Mouse (Mus musculus): Measurements from ENCODE around the gene Aldob. TPM values are rescaled to one million over a fixed set of nuclear protein-coding genes. Genes with fewer than 3 reads are reported as not detected.
A peak's percentile ranks its signal among the peaks of the same experiment; 100 is the strongest.
"Not testable (repeated sequence)": the region's sequence is repeated elsewhere in the genome, so short reads cannot be mapped to it uniquely, and the experiment has no call there.

The Aldob gene
- polyA plus RNA-seq, 1 experiment from 2014 or later: not detected

- Histone ChIP-seq H3K9ac (no peak overlapping the region), H3K9me3 (peaks cover 8% of the 10 kb centered on the region), H3K4me3 (no peak overlapping the region), H3K4me2 (no peak overlapping the region), H3K27me3 (no peaks in the 10 kb centered on the region), H3K4me1 (no peaks in the 10 kb centered on the region), H3K36me3 (peaks cover 24% of the 10 kb centered on the region), H3K27ac (no peak overlapping the region)
- WGBS: 84% methylated on average over 3 of the region's 3 CpGs
- ATAC-seq (ENCODE audit: insufficient number of reproducible peaks, insufficient read depth, low FRiP score, low TSS enrichment, low read depth): no peak
These were observed 14.3 kb downstream of the Aldob start for GRCm38 (mm10) chr4:49535036-49535435.

GRCm38 (mm10) chr4:49522576-49522975 is 26.8 kb downstream of the Aldob start:
- no peaks in the 10 kb centered on the region for H3K9me3 ChIP-seq
- no peak overlapping the region for H3K4me3 ChIP-seq
- peak overlapping the region; percentile 59; the same call in 1 of the 2 replicates for H3K4me2 ChIP-seq
- H3K27me3 ChIP-seq: no peaks in the 10 kb centered on the region
- peaks cover 15% of the 10 kb centered on the region for H3K4me1 ChIP-seq
- no peak for ATAC-seq (ENCODE audit: insufficient number of reproducible peaks, insufficient read depth, low FRiP score, low TSS enrichment, low read depth)
- WGBS: 86% methylated on average over 9 of the region's 9 CpGs
- H3K36me3 ChIP-seq: peaks cover 47% of the 10 kb centered on the region
- no peak overlapping the region for H3K27ac ChIP-seq
- H3K9ac ChIP-seq: no peak overlapping the region

- H3K36me3 ChIP-seq: peaks cover 46% of the 10 kb centered on the region
- WGBS: under 1% methylated on average over 17 of the region's 17 CpGs
- ATAC-seq (ENCODE audit: insufficient number of reproducible peaks, insufficient read depth, low FRiP score, low TSS enrichment, low read depth): peak; percentile 22; the same call in 1 of the 2 replicates
- H3K9ac ChIP-seq: peak overlapping the region; percentile 82
- peaks cover 15% of the 10 kb centered on the region for H3K4me1 ChIP-seq
- H3K27ac ChIP-seq: no peak overlapping the region
- H3K27me3 ChIP-seq: no peaks in the 10 kb centered on the region
- H3K4me3 ChIP-seq: peak overlapping the region; percentile 73
- H3K4me2 ChIP-seq: peak overlapping the region; percentile 59
- no peaks in the 10 kb centered on the region for H3K9me3 ChIP-seq
These were observed 28.0 kb downstream of the Aldob start for GRCm38 (mm10) chr4:49521346-49521745.

GRCm38 (mm10) chr4:49520572-49521340 is 28.6 kb downstream of the Aldob start, which contains the start of the genes Mrpl50 and Zfp189:
Mrpl50 (minus strand) TSS chr4:49521093.
Zfp189 (plus strand) TSS chr4:49521176.
- Histone ChIP-seq H3K9ac (peak within 1 kb of the TSS; percentile 82), H3K9me3 (no peaks in the 10 kb centered on the region), H3K27ac (peak within 1 kb of the TSS; percentile 82), H3K4me3 (peak within 1 kb of the TSS; percentile 73), H3K27me3 (no peaks in the 10 kb centered on the region), H3K36me3 (peaks cover 42% of the 10 kb centered on the region), H3K4me1 (peaks cover 15% of the 10 kb centered on the region), H3K4me2 (peak within 1 kb of the TSS; percentile 65)
- WGBS: under 1% methylated on average over 41 of the region's 41 CpGs
- peak; percentile 99 for ATAC-seq (ENCODE audit: insufficient number of reproducible peaks, insufficient read depth, low FRiP score, low TSS enrichment, low read depth)

- WGBS: 71% methylated on average over 5 of the region's 5 CpGs
- no peak for ATAC-seq (ENCODE audit: insufficient number of reproducible peaks, insufficient read depth, low FRiP score, low TSS enrichment, low read depth)
These were observed 29.9 kb downstream of the Aldob start for GRCm38 (mm10) chr4:49519476-49519875.

GRCm38 (mm10) chr4:49514441-49514840 is 34.9 kb downstream of the Aldob start:
- H3K9me3 ChIP-seq: no peaks in the 10 kb centered on the region
- H3K4me2 ChIP-seq: no peak overlapping the region
- no peak overlapping the region for H3K27ac ChIP-seq
- H3K27me3 ChIP-seq: no peaks in the 10 kb centered on the region
- no peak overlapping the region for H3K9ac ChIP-seq
- WGBS: 93% methylated on average over 6 of the region's 6 CpGs
- H3K36me3 ChIP-seq: peaks cover 40% of the 10 kb centered on the region
- ATAC-seq (ENCODE audit: insufficient number of reproducible peaks, insufficient read depth, low FRiP score, low TSS enrichment, low read depth): no peak
- peaks cover 2% of the 10 kb centered on the region; the same call in 1 of the 2 replicates for H3K4me1 ChIP-seq
- no peak overlapping the region for H3K4me3 ChIP-seq

More at GRCm38 (mm10) chr4:49519476-49519875, 29.9 kb downstream of the Aldob start:
- Histone ChIP-seq H3K9me3 (no peaks in the 10 kb centered on the region), H3K4me1 (peaks cover 15% of the 10 kb centered on the region), H3K27ac (no peak overlapping the region), H3K9ac (no peak overlapping the region), H3K4me3 (0 out of 2 replicates have a peak overlapping the region, but pooled peaks have one; percentile 11), H3K4me2 (peak overlapping the region; percentile 65), H3K27me3 (no peaks in the 10 kb centered on the region), H3K36me3 (peaks cover 35% of the 10 kb centered on the region)

- Histone ChIP-seq H3K9ac (no peak overlapping the region), H3K9me3 (no peaks in the 10 kb centered on the region), H3K4me3 (no peak overlapping the region), H3K27me3 (no peaks in the 10 kb centered on the region), H3K36me3 (peaks cover 32% of the 10 kb centered on the region), H3K4me1 (no peaks in the 10 kb centered on the region), H3K27ac (no peak overlapping the region), H3K4me2 (no peak overlapping the region)
- 31% methylated on average over 4 of the region's 4 CpGs for WGBS
- no peak for ATAC-seq (ENCODE audit: insufficient number of reproducible peaks, insufficient read depth, low FRiP score, low TSS enrichment, low read depth)
These were observed 36.7 kb downstream of the Aldob start for GRCm38 (mm10) chr4:49512636-49513035.

- ATAC-seq (ENCODE audit: insufficient number of reproducible peaks, insufficient read depth, low FRiP score, low TSS enrichment, low read depth); H3K27ac ChIP-seq; H3K4me1 ChIP-seq; H3K4me2 ChIP-seq; H3K9ac ChIP-seq; H3K9me3 ChIP-seq; H3K27me3 ChIP-seq; H3K4me3 ChIP-seq: not testable (repeated sequence)
- peaks cover 26% of the 10 kb centered on the region for H3K36me3 ChIP-seq
- WGBS: 96% methylated on average over 1 of the region's 1 CpGs
These were observed 39.0 kb downstream of the Aldob start for GRCm38 (mm10) chr4:49510236-49510835.

- H3K4me2 ChIP-seq: no peak overlapping the region
- 91% methylated on average over 2 of the region's 2 CpGs for WGBS
- no peak for ATAC-seq (ENCODE audit: insufficient number of reproducible peaks, insufficient read depth, low FRiP score, low TSS enrichment, low read depth)
These were observed 40.2 kb downstream of the Aldob start for GRCm38 (mm10) chr4:49509183-49509582.

GRCm38 (mm10) chr4:49506386-49506785 is 43.0 kb downstream of the Aldob start, which contains the start of gene Baat:
Baat (minus strand) TSS chr4:49506557.
- Histone ChIP-seq H3K27ac (no peak within 1 kb of the TSS), H3K4me2 (no peak within 1 kb of the TSS), H3K9ac (no peak within 1 kb of the TSS), H3K36me3 (no peaks in the 10 kb centered on the region), H3K4me1 (no peaks in the 10 kb centered on the region), H3K27me3 (no peaks in the 10 kb centered on the region), H3K4me3 (no peak within 1 kb of the TSS), H3K9me3 (no peaks in the 10 kb centered on the region)
- 70% methylated on average over 3 of the region's 3 CpGs for WGBS
- ATAC-seq (ENCODE audit: insufficient number of reproducible peaks, insufficient read depth, low FRiP score, low TSS enrichment, low read depth): no peak

More at GRCm38 (mm10) chr4:49509183-49509582, 40.2 kb downstream of the Aldob start:
- Histone ChIP-seq H3K27ac (no peak overlapping the region), H3K36me3 (peaks cover 21% of the 10 kb centered on the region), H3K9ac (no peak overlapping the region), H3K9me3 (no peaks in the 10 kb centered on the region), H3K4me3 (no peak overlapping the region), H3K27me3 (no peaks in the 10 kb centered on the region), H3K4me1 (no peaks in the 10 kb centered on the region)

- WGBS: 90% methylated on average over 1 of the region's 1 CpGs
- no peaks in the 10 kb centered on the region for H3K9me3 ChIP-seq
- H3K27ac ChIP-seq: no peak overlapping the region
- no peak overlapping the region for H3K4me2 ChIP-seq
- no peaks in the 10 kb centered on the region for H3K36me3 ChIP-seq
- ATAC-seq (ENCODE audit: insufficient number of reproducible peaks, insufficient read depth, low FRiP score, low TSS enrichment, low read depth): no peak
- H3K27me3 ChIP-seq: no peaks in the 10 kb centered on the region
- H3K4me1 ChIP-seq: no peaks in the 10 kb centered on the region
- no peak overlapping the region for H3K9ac ChIP-seq
- no peak overlapping the region for H3K4me3 ChIP-seq
These were observed 45.8 kb downstream of the Aldob start for GRCm38 (mm10) chr4:49503563-49503962.
